Mouse (Mus musculus): ENCODE results near the gene A630095E13Rik.
"Not testable (repeated sequence)": the region's sequence is repeated elsewhere in the genome, so short reads cannot be mapped to it uniquely, and the experiment has no call there.

The A630095E13Rik gene

GRCm38 (mm10) chr9:36643276-36643675 lies at the start of gene A630095E13Rik:
TSS of gene A630095E13Rik (minus strand) at chr9:36643376.
- not testable (repeated sequence) for DNase-seq

- DNase-seq, result no peak
Measured at GRCm38 (mm10) chr9:36692920-36693319, 49.7 kb upstream of the A630095E13Rik start, which contains the start of gene Acrv1. TSS of gene Acrv1 (plus strand) at chr9:36693220.

GRCm38 (mm10) chr9:36687329-36687728 lies 44.2 kb upstream of the A630095E13Rik start:
- DNase-seq, result no peak

- DNase-seq, result no peak
Measured at GRCm38 (mm10) chr9:36681424-36681823, 38.2 kb upstream of the A630095E13Rik start.

Measured in heart, adult 11 months (tissue).